Mouse (Mus musculus): Measurements from ENCODE around the gene Bhlhe40.

GRCm38 (mm10) chr6:108644311-108644710 lies 16.1 kb upstream of the Bhlhe40 start:
- no peak for TF ChIP-seq EP300 (IDR thresholded peaks at IDR 0.05; ENCODE audit: insufficient read depth, low read depth, low read length)
- no peak for TF ChIP-seq CTCF (IDR thresholded peaks at IDR 0.05)

All from heart, adult 2 months (tissue).